Mouse (Mus musculus) myocyte (in vitro differentiated cells): ENCODE data around the gene Eya4.

Source experiments
- E2F4 ChIP-seq: IDR thresholded peaks from one replicate; pipeline ENCODE4 v1.6.1; 2011; ENCODE audit warnings: mild to moderate bottlenecking, control low read depth, moderate library complexity; ENCODE audit not compliant: insufficient read depth
- MAX ChIP-seq: IDR thresholded peaks from one replicate; pipeline ENCODE4 v1.6.1; 2011; ENCODE audit warnings: low read depth, mild to moderate bottlenecking, control low read depth
- MYOG ChIP-seq, 3 experiments: IDR thresholded peaks; one replicate each; pipeline ENCODE4 v1.6.1; 2011; ENCODE audit warnings: control low read depth in 2 of 3, low read depth in 2 of 3, mild to moderate bottlenecking in 2 of 3; ENCODE audit not compliant: insufficient read length in 2 of 3, control insufficient read depth in 1 of 3, insufficient read depth in 1 of 3
- POLR2A ChIP-seq: IDR thresholded peaks from one replicate; pipeline ENCODE4 v1.6.1; 2011; ENCODE audit warnings: low read depth, mild to moderate bottlenecking, control low read depth, moderate library complexity; ENCODE audit not compliant: insufficient read length
- POLR2AphosphoS2 ChIP-seq: IDR thresholded peaks from one replicate; pipeline ENCODE4 v1.6.1; 2011; ENCODE audit warnings: low read depth, control low read depth; ENCODE audit not compliant: insufficient read length
- SRF ChIP-seq: IDR thresholded peaks from one replicate; pipeline ENCODE4 v1.6.1; 2011; ENCODE audit warnings: low read depth; ENCODE audit not compliant: control insufficient read depth, insufficient read length
- TCF3 ChIP-seq: IDR thresholded peaks from one replicate; pipeline ENCODE4 v1.6.1; 2011; ENCODE audit warnings: low read depth, control low read depth; ENCODE audit not compliant: insufficient read length
- USF1 ChIP-seq: IDR thresholded peaks from one replicate; pipeline ENCODE4 v1.6.1; 2011; ENCODE audit warnings: low read depth, mild to moderate bottlenecking, control low read depth, moderate library complexity

DNA sequence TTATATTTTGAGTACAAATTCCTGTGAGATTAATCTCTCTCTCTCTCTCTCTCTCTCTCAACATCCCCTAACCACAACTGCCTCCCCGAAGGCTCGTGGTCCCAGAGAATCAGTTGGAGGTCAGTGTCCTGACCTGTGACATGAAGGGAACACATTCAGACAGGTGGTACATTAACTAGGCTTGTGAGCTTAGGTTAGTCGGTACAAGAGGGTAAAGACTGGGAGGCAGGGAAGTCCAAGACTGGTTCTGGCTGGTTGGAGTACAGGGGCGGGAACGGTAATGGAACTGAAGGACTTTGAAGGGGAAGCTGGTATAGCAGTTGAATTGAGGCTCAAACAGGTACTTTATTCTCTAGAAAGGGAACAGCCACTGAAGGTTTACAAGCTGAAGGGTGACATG lies 287.9 kb downstream of the Eya4 start:
- TF ChIP-seq E2F4 (no peak), POLR2A (no peak), TCF3 (no peak), SRF (no peak), MYOG (IDR thresholded peaks at IDR 0.05; ENCODE audit: control insufficient read depth in 1 of 3, insufficient read depth in 1 of 3, insufficient read length in 2 of 3, low read depth in 2 of 3) (no peak), USF1 (no peak), MAX (no peak), POLR2AphosphoS2 (no peak)
